Comparison of ENCODE assay signal across 21 mouse cellular contexts in the genomic region with DNA sequence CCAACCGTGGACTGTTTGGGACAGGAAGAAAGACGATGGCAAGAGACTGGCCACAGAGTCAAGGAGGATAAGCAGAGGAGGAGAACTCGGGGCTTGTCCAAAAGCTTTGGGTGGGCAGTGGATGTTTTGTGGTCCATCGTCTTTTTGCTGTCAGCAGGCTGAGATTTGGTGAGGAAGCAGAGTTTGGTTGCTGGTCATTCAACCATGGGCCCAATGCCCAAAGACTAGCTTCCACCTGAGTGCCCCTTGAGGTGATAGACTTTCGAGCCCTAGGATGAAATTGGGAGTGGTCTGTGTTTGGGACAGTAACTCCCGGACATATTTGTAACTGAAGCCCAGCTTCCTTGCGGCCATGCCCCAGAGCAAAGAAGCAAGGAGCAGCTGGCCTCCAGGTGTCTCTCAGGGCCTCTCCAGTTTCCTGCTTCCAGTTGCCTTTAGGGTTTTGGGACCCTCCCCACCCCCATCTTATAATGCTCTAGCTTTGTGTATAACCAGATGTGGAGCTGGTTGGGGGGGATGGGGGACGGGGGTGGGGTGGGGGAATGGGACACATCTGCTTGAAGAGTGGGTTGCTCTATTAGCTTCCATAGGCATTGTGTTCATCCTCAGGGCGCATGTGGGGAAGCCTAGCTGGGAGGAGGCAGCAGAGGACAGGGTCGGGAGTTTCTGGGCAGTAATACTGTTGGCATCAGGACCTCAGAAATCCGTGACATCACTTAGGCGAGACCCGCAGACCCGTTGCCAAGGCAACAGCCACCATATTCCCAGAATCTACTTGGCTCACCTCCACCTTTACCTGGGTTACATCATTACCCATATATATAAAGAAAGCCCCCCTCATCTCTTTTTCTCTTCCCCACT. TPM values are rescaled to one million over a fixed set of nuclear protein-coding genes. Genes with fewer than 3 reads are reported as not detected.
DNase-seq lines count a peak whose midpoint lies in the region; ATAC-seq and TF ChIP-seq lines count a peak whose summit lies in the region.
"Had no signal": no experiment of that assay in that cellular context is flagged by ENCODE, and none has a peak within 500 bp of the region (broad histone marks: within the 10 kb centered on the region; RNA-seq: fewer than 3 reads in every experiment).

No protein-coding gene starts in this region.

- no peaks in the 10 kb centered on the region for H3K9me3 ChIP-seq in forebrain, embryonic 13.5 days (replicated peaks)
- H3K9me3 ChIP-seq in forebrain, embryonic 14.5 days (replicated peaks; ENCODE audit: control insufficient read depth, low read length): no peaks in the 10 kb centered on the region
- H3K9me3 ChIP-seq in liver, embryonic 13.5 days (replicated peaks): no peaks in the 10 kb centered on the region
- H3K9me3 ChIP-seq in liver, postnatal 0 days (ENCODE audit: low read length): no peaks in the 10 kb centered on the region
- no peaks in the 10 kb centered on the region for H3K9me3 ChIP-seq in embryonic facial prominence, embryonic 13.5 days
- H3K9me3 ChIP-seq: heart, embryonic 13.5 days; hindbrain, embryonic 12.5 days; midbrain, embryonic 12.5 days; stomach, embryonic 15.5 days had no signal

- DNase-seq in forebrain, embryonic 14.5 days (ENCODE audit: low spot score): no peak
- DNase-seq in liver, embryonic 13.5 days: no peak
- DNase-seq in liver, postnatal 0 days: no peak
- DNase-seq in mesoderm, embryonic 11.5 days (ENCODE audit: low read depth, low spot score): peak; percentile 52
- DNase-seq in adrenal gland, postnatal 25 days: no peak
- DNase-seq: kidney, postnatal 14 days; lung, postnatal 36 days; thymus, postnatal 14 days had no signal

- H3K27ac ChIP-seq in forebrain, embryonic 13.5 days: 0 out of 2 replicates have a peak overlapping the region, but pooled peaks have one; percentile 54
- H3K27ac ChIP-seq in forebrain, embryonic 14.5 days (ENCODE audit: low read depth, low read length): no peak overlapping the region
- 0 out of 2 replicates have a peak overlapping the region, but pooled peaks have one; percentile 26 for H3K27ac ChIP-seq in liver, embryonic 13.5 days
- H3K27ac ChIP-seq in liver, postnatal 0 days (ENCODE audit: low read depth): no peak overlapping the region
- no peak overlapping the region for H3K27ac ChIP-seq in embryonic facial prominence, embryonic 13.5 days
- H3K27ac ChIP-seq: heart, embryonic 13.5 days; hindbrain, embryonic 12.5 days; midbrain, embryonic 12.5 days; stomach, embryonic 15.5 days had no signal

- no peak for ATAC-seq in forebrain, embryonic 13.5 days
- no peak for ATAC-seq in forebrain, embryonic 14.5 days
- ATAC-seq in liver, embryonic 13.5 days (ENCODE audit: low read depth): no peak
- ATAC-seq in liver, postnatal 0 days: no peak
- ATAC-seq in embryonic facial prominence, embryonic 13.5 days (ENCODE audit: insufficient number of reproducible peaks, insufficient read depth, low FRiP score, low TSS enrichment, low read depth): no peak
- ATAC-seq: CD4-positive, CD25-positive, alpha-beta regulatory T cell, adult 4 months; intestine, postnatal 0 days had no signal

- no peak for TF ChIP-seq EP300 in liver, postnatal 0 days (IDR thresholded peaks at IDR 0.05; ENCODE audit: low read depth)

- 89% methylated on average over 14 of the region's 14 CpGs for WGBS in forebrain, embryonic 13.5 days
- WGBS in forebrain, embryonic 14.5 days: 86% methylated on average over 14 of the region's 14 CpGs
- 78% methylated on average over 14 of the region's 14 CpGs for WGBS in liver, embryonic 13.5 days (ENCODE audit: insufficient replicate concordance)
- 76% methylated on average over 14 of the region's 14 CpGs for WGBS in liver, postnatal 0 days (ENCODE audit: insufficient replicate concordance)
- WGBS in embryonic facial prominence, embryonic 13.5 days: 61% methylated on average over 14 of the region's 14 CpGs

- peaks cover 56% of the 10 kb centered on the region for H3K4me1 ChIP-seq in forebrain, embryonic 13.5 days
- peaks cover 22% of the 10 kb centered on the region for H3K4me1 ChIP-seq in forebrain, embryonic 14.5 days (ENCODE audit: control insufficient read depth, insufficient read depth, low read length)
- H3K4me1 ChIP-seq in liver, embryonic 13.5 days (replicated peaks): peaks cover 96% of the 10 kb centered on the region
- peaks cover 16% of the 10 kb centered on the region for H3K4me1 ChIP-seq in liver, postnatal 0 days (ENCODE audit: insufficient read depth)
- peaks cover 61% of the 10 kb centered on the region for H3K4me1 ChIP-seq in embryonic facial prominence, embryonic 13.5 days

- TF ChIP-seq CTCF in liver, postnatal 0 days (IDR thresholded peaks at IDR 0.05; ENCODE audit: low read depth): no peak

- H3K4me2 ChIP-seq in forebrain, embryonic 13.5 days: no peak overlapping the region
- H3K4me2 ChIP-seq in forebrain, embryonic 14.5 days (ENCODE audit: low read length): no peak overlapping the region
- 0 out of 2 replicates have a peak overlapping the region, but pooled peaks have one; percentile 95 for H3K4me2 ChIP-seq in liver, embryonic 13.5 days
- H3K4me2 ChIP-seq in liver, postnatal 0 days (ENCODE audit: low read depth, low read length): no peak overlapping the region
- H3K4me2 ChIP-seq in embryonic facial prominence, embryonic 13.5 days: 0 out of 2 replicates have a peak overlapping the region, but pooled peaks have one; percentile 4
- H3K4me2 ChIP-seq: heart, embryonic 13.5 days; hindbrain, embryonic 12.5 days; midbrain, embryonic 12.5 days; stomach, embryonic 15.5 days had no signal

- H3K9ac ChIP-seq in forebrain, embryonic 13.5 days: no peak overlapping the region
- H3K9ac ChIP-seq in forebrain, embryonic 14.5 days (ENCODE audit: low read length): no peak overlapping the region
- H3K9ac ChIP-seq in liver, embryonic 13.5 days: no peak overlapping the region
- H3K9ac ChIP-seq in liver, postnatal 0 days (replicated peaks): no peak overlapping the region
- no peak overlapping the region for H3K9ac ChIP-seq in embryonic facial prominence, embryonic 13.5 days
- H3K9ac ChIP-seq: heart, embryonic 13.5 days; hindbrain, embryonic 12.5 days; midbrain, embryonic 12.5 days; stomach, embryonic 15.5 days had no signal

- no peaks in the 10 kb centered on the region for H3K36me3 ChIP-seq in forebrain, embryonic 13.5 days (ENCODE audit: poor library complexity, severe bottlenecking)
- no peaks in the 10 kb centered on the region for H3K36me3 ChIP-seq in forebrain, embryonic 14.5 days (ENCODE audit: control insufficient read depth, insufficient read depth, low read length)
- H3K36me3 ChIP-seq in liver, embryonic 13.5 days: peaks cover 13% of the 10 kb centered on the region
- H3K36me3 ChIP-seq in liver, postnatal 0 days (replicated peaks; ENCODE audit: insufficient read depth, low read length): no peaks in the 10 kb centered on the region
- H3K36me3 ChIP-seq in embryonic facial prominence, embryonic 13.5 days: no peaks in the 10 kb centered on the region
- H3K36me3 ChIP-seq: heart, embryonic 13.5 days; hindbrain, embryonic 12.5 days; midbrain, embryonic 12.5 days; stomach, embryonic 15.5 days had no signal

- no peaks in the 10 kb centered on the region for H3K27me3 ChIP-seq in forebrain, embryonic 13.5 days
- H3K27me3 ChIP-seq in forebrain, embryonic 14.5 days (replicated peaks; ENCODE audit: control insufficient read depth, insufficient read depth, low read length): no peaks in the 10 kb centered on the region
- no peaks in the 10 kb centered on the region for H3K27me3 ChIP-seq in liver, embryonic 13.5 days
- H3K27me3 ChIP-seq in liver, postnatal 0 days (ENCODE audit: insufficient read depth, low read length): no peaks in the 10 kb centered on the region
- H3K27me3 ChIP-seq in embryonic facial prominence, embryonic 13.5 days: no peaks in the 10 kb centered on the region
- H3K27me3 ChIP-seq: heart, embryonic 13.5 days; stomach, embryonic 15.5 days had no signal

- H3K4me3 ChIP-seq in forebrain, embryonic 13.5 days: no peak overlapping the region
- no peak overlapping the region for H3K4me3 ChIP-seq in forebrain, embryonic 14.5 days (ENCODE audit: low read depth, low read length)
- no peak overlapping the region for H3K4me3 ChIP-seq in liver, embryonic 13.5 days (replicated peaks)
- no peak overlapping the region for H3K4me3 ChIP-seq in liver, postnatal 0 days (ENCODE audit: low read depth, low read length)
- no peak overlapping the region for H3K4me3 ChIP-seq in embryonic facial prominence, embryonic 13.5 days
- H3K4me3 ChIP-seq: heart, embryonic 13.5 days; hindbrain, embryonic 12.5 days; midbrain, embryonic 12.5 days; stomach, embryonic 15.5 days had no signal

RNA-seq across cellular contexts. Expression of a gene that starts 4.7 kb away (rescaled TPM):
- 17.1 and 17.9 TPM in 2 replicates for polyA plus RNA-seq in forebrain, embryonic 13.5 days (2015; fragmentation: Nextera tagmentation; extraction: Ambion mirVana)
- polyA plus RNA-seq in forebrain, embryonic 14.5 days (2014; fragmentation: Nextera tagmentation; extraction: Ambion mirVana): 12.3 and 16.7 TPM in 2 replicates
- 21.9 and 26.6 TPM in 2 replicates for polyA plus RNA-seq in liver, embryonic 13.5 days (2015; fragmentation: Nextera tagmentation; extraction: Ambion mirVana)
- 6.2 and 7.2 TPM in 2 replicates for polyA plus RNA-seq in liver, postnatal 0 days (2015; fragmentation: Nextera tagmentation; extraction: Ambion mirVana)
- polyA plus RNA-seq in embryonic facial prominence, embryonic 13.5 days (2015; fragmentation: Nextera tagmentation; extraction: Ambion mirVana): 38.1 and 43.6 TPM in 2 replicates
- total RNA-seq in adrenal gland, postnatal 25 days (2021): 44.5 and 44.6 TPM in 2 replicates

RNA-seq across cellular contexts. Expression of a gene that starts 43.4 kb away (rescaled TPM):
- polyA plus RNA-seq in forebrain, embryonic 13.5 days (2015; fragmentation: Nextera tagmentation; extraction: Ambion mirVana): 199 and 202 TPM in 2 replicates
- polyA plus RNA-seq in forebrain, embryonic 14.5 days (2014; fragmentation: Nextera tagmentation; extraction: Ambion mirVana): 215 and 216 TPM in 2 replicates
- 13.3 and 13.8 TPM in 2 replicates for polyA plus RNA-seq in liver, embryonic 13.5 days (2015; fragmentation: Nextera tagmentation; extraction: Ambion mirVana)
- polyA plus RNA-seq in liver, postnatal 0 days (2015; fragmentation: Nextera tagmentation; extraction: Ambion mirVana): 5.3 and 7.1 TPM in 2 replicates
- polyA plus RNA-seq in embryonic facial prominence, embryonic 13.5 days (2015; fragmentation: Nextera tagmentation; extraction: Ambion mirVana): 118 and 122 TPM in 2 replicates
- total RNA-seq in adrenal gland, postnatal 25 days (2021): 27.0 and 31.9 TPM in 2 replicates

RNA-seq across cellular contexts. Expression of a gene that starts 43.7 kb away (rescaled TPM):
- polyA plus RNA-seq in forebrain, embryonic 13.5 days (2015; fragmentation: Nextera tagmentation; extraction: Ambion mirVana): 0.97 and 1.1 TPM in 2 replicates
- polyA plus RNA-seq in forebrain, embryonic 14.5 days (2014; fragmentation: Nextera tagmentation; extraction: Ambion mirVana): 1.2 and 1.7 TPM in 2 replicates
- polyA plus RNA-seq in liver, embryonic 13.5 days (2015; fragmentation: Nextera tagmentation; extraction: Ambion mirVana): 11.0 and 13.2 TPM in 2 replicates
- polyA plus RNA-seq in liver, postnatal 0 days (2015; fragmentation: Nextera tagmentation; extraction: Ambion mirVana): 7.4 and 7.9 TPM in 2 replicates
- polyA plus RNA-seq in embryonic facial prominence, embryonic 13.5 days (2015; fragmentation: Nextera tagmentation; extraction: Ambion mirVana): 0.21 and 1.2 TPM in 2 replicates
- 0.30 and 0.33 TPM in 2 replicates for total RNA-seq in adrenal gland, postnatal 25 days (2021)
- total RNA-seq: liver, adult 2 months had no signal
- polyA plus RNA-seq: CD4-positive, CD25-positive, alpha-beta regulatory T cell, adult 4 months; liver, adult 2 months had no signal

RNA-seq across cellular contexts. Expression of a gene that starts 43.8 kb away (rescaled TPM):
- polyA plus RNA-seq in forebrain, embryonic 13.5 days (2015; fragmentation: Nextera tagmentation; extraction: Ambion mirVana): not detected in 2 replicates
- polyA plus RNA-seq in forebrain, embryonic 14.5 days (2014; fragmentation: Nextera tagmentation; extraction: Ambion mirVana): 0.19 TPM in 1 of 2 replicates, not detected in the other
- polyA plus RNA-seq in liver, embryonic 13.5 days (2015; fragmentation: Nextera tagmentation; extraction: Ambion mirVana): 0.53 and 0.59 TPM in 2 replicates
- polyA plus RNA-seq in liver, postnatal 0 days (2015; fragmentation: Nextera tagmentation; extraction: Ambion mirVana): 0.15 and 0.31 TPM in 2 replicates
- not detected in 2 replicates for polyA plus RNA-seq in embryonic facial prominence, embryonic 13.5 days (2015; fragmentation: Nextera tagmentation; extraction: Ambion mirVana)
- not detected in 2 replicates for total RNA-seq in adrenal gland, postnatal 25 days (2021)
- total RNA-seq: adrenal gland, postnatal 4 days; gastrocnemius, adult 8-10 months; liver, adult 2 months had no signal
- polyA plus RNA-seq: CD4-positive, CD25-positive, alpha-beta regulatory T cell, adult 4 months; heart, embryonic 13.5 days; hindbrain, embryonic 12.5 days; intestine, postnatal 0 days; liver, adult 2 months; midbrain, embryonic 12.5 days; small intestine, adult 2 months; stomach, embryonic 15.5 days had no signal

RNA-seq across cellular contexts. Expression of a gene that starts 53.5 kb away (rescaled TPM):
- not detected in 2 replicates for polyA plus RNA-seq in forebrain, embryonic 13.5 days (2015; fragmentation: Nextera tagmentation; extraction: Ambion mirVana)
- polyA plus RNA-seq in forebrain, embryonic 14.5 days (2014; fragmentation: Nextera tagmentation; extraction: Ambion mirVana): not detected in 2 replicates
- polyA plus RNA-seq in liver, embryonic 13.5 days (2015; fragmentation: Nextera tagmentation; extraction: Ambion mirVana): not detected in 2 replicates
- not detected in 2 replicates for polyA plus RNA-seq in liver, postnatal 0 days (2015; fragmentation: Nextera tagmentation; extraction: Ambion mirVana)
- not detected in 2 replicates for polyA plus RNA-seq in embryonic facial prominence, embryonic 13.5 days (2015; fragmentation: Nextera tagmentation; extraction: Ambion mirVana)
- not detected in 2 replicates for total RNA-seq in adrenal gland, postnatal 25 days (2021)
- total RNA-seq: adrenal gland, postnatal 4 days; gastrocnemius, adult 8-10 months; layer of hippocampus, postnatal 14 days; liver, adult 2 months had no signal
- polyA plus RNA-seq: CD4-positive, CD25-positive, alpha-beta regulatory T cell, adult 4 months; heart, embryonic 13.5 days; hindbrain, embryonic 12.5 days; intestine, postnatal 0 days; liver, adult 2 months; midbrain, embryonic 12.5 days; small intestine, adult 2 months; stomach, embryonic 15.5 days had no signal

Comparison
In these comparisons a context has a peak if more than half of its experiments do, and no peak if none do; other contexts are left out.
1. H3K27ac ChIP-seq: peak in forebrain, embryonic 13.5 days (single experiment) and liver, embryonic 13.5 days (single experiment); none in forebrain, embryonic 14.5 days (single experiment), liver, postnatal 0 days (single experiment) and embryonic facial prominence, embryonic 13.5 days (single experiment).
2. H3K4me2 ChIP-seq: peak in liver, embryonic 13.5 days (single experiment) and embryonic facial prominence, embryonic 13.5 days (single experiment); none in forebrain, embryonic 13.5 days (single experiment), forebrain, embryonic 14.5 days (single experiment) and liver, postnatal 0 days (single experiment).